Mouse (Mus musculus) hindbrain, embryonic 11.5 days (tissue): ENCODE data around the gene Coro6. TPM values are rescaled to one million over a fixed set of nuclear protein-coding genes. Genes with fewer than 3 reads are reported as not detected.

Source experiments
- ATAC-seq: fragments of 200-750 bp; cut with Nextera tagmentation; 2 replicates; pipeline ENCODE4 v1.8.0; 2017; ENCODE audit warnings: mild to moderate bottlenecking, moderate TSS enrichment, moderate library complexity; ENCODE audit not compliant: low FRiP score
- DNase-seq: peaks from one replicate; pipeline ENCODE4 v3.0.0-alpha.2; 2015; ENCODE audit warnings: low spot score
- H3K27ac ChIP-seq: fragments of 300-500 bp; sonication (generic); 2 replicates; pipeline ENCODE4 v1.5.1; 2014; ENCODE audit warnings: mild to moderate bottlenecking, low read depth, low read length
- H3K27me3 ChIP-seq: fragments of 300-500 bp; sonication (generic); 2 replicates; pipeline ENCODE4 v1.6.1; 2014; ENCODE audit warnings: mild to moderate bottlenecking, low read length, moderate library complexity, mixed read lengths; ENCODE audit not compliant: control insufficient read depth, insufficient read depth
- H3K36me3 ChIP-seq: fragments of 300-500 bp; sonication (generic); 2 replicates; pipeline ENCODE4 v1.6.1; 2014; ENCODE audit warnings: mild to moderate bottlenecking, low read length, moderate library complexity, mixed read lengths; ENCODE audit not compliant: control insufficient read depth, insufficient read depth
- H3K4me1 ChIP-seq: fragments of 300-500 bp; sonication (generic); replicated peaks from 2 replicates; pipeline ENCODE4 v1.6.1; 2014; ENCODE audit warnings: low read length, mixed read lengths; ENCODE audit not compliant: control insufficient read depth, insufficient read depth
- H3K4me2 ChIP-seq: fragments of 300-500 bp; sonication (generic); replicated peaks from 2 replicates; pipeline ENCODE4 v1.6.1; 2014; ENCODE audit warnings: mild to moderate bottlenecking, low read depth, low read length
- H3K4me3 ChIP-seq: fragments of 300-500 bp; sonication (generic); 2 replicates; pipeline ENCODE4 v1.5.1; 2014; ENCODE audit warnings: low read depth, low read length
- H3K9ac ChIP-seq: fragments of 300-500 bp; sonication (generic); 2 replicates; pipeline ENCODE4 v1.6.1; 2014; ENCODE audit warnings: low read depth, low read length
- H3K9me3 ChIP-seq: fragments of 300-500 bp; sonication (generic); 2 replicates; pipeline ENCODE4 v1.6.1; 2016; ENCODE audit warnings: low read length; ENCODE audit not compliant: control insufficient read depth
- WGBS: fragments of 180-500 bp; shearing (Covaris S2); extraction: QIAGEN DNeasy Blood & Tissue Kit; methylation state at CpG from one replicate; pipeline ENCODE4 v1.1.7; 2014; 5-methylcytosine and 5-hydroxymethylcytosine counted together
- polyA plus RNA-seq: library from polyadenylated mRNA; unstranded; fragments of >200 nt; fragmentation: Nextera tagmentation; extraction: Ambion mirVana; gene quantifications from 2 replicates; pipeline ENCODE4 v1.2.1, GENCODE M21; 2014

The Coro6 gene
- polyA plus RNA-seq, 1 experiment from 2014 or later = 0.14 TPM

DNA sequence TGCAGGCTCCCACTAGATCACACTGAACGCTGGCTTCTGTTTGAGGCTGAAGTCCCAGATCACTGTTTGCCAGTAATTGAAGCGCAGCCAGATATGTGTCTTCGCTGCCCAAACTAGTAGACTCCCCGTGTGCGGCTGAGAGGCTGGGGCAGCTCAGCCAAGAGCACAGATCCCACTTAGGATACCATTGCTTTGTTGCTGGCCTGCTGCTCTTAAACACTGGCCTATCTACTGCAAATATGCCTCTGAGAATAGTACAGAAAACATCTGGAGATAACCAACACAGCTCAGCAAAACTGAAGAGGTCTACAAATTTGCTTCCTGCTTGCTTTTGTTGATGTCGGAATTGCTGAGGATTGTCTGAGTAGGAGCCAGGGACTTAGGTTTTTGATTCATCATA is 5.3 kb upstream of the Coro6 start:
- Histone ChIP-seq H3K9me3 (no peaks in the 10 kb centered on the region), H3K27me3 (peaks cover 7% of the 10 kb centered on the region; the same call in 1 of the 2 replicates), H3K9ac (no peak overlapping the region), H3K27ac (no peak overlapping the region), H3K4me3 (no peak overlapping the region), H3K4me2 (no peak overlapping the region), H3K4me1 (no peaks in the 10 kb centered on the region), H3K36me3 (no peaks in the 10 kb centered on the region; the same call in 1 of the 2 replicates)
- DNase-seq (no peak), ATAC-seq (no peak)
- WGBS = 92% methylated on average over 6 of the region's 6 CpGs

DNA sequence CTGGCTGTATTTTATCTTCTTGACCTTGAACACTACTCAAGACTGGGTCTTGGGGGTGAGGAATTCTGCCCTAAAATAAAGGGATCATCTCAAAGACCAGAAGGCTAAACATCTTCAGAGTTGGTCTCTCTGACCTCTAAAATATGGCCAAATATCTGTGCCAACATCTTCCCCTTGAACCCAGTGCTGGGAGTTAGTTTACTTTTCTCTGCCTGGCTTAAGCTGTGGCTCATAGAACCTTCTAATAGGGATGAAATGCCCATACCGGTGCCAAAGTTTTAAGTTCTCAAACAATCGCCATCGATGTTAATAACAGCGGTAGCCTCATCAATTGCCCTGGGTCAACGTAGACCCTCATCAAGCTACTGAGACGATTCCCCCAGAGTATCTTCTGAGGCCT is 355 bp upstream of the Coro6 start:
- H3K4me2 ChIP-seq = peak overlapping the region; percentile 87
- H3K4me3 ChIP-seq = peak overlapping the region; percentile 36
- H3K36me3 ChIP-seq = no peaks in the 10 kb centered on the region
- WGBS = 4% methylated on average over 6 of the region's 6 CpGs
- no peaks in the 10 kb centered on the region for H3K9me3 ChIP-seq
- DNase-seq (no peak), ATAC-seq (no peak)
- H3K9ac ChIP-seq = no peak overlapping the region; the same call in 1 of the 2 replicates
- H3K27me3 ChIP-seq = peaks cover 25% of the 10 kb centered on the region
- H3K4me1 ChIP-seq = peaks cover 2% of the 10 kb centered on the region; the same call in 1 of the 2 replicates
- no peak overlapping the region for H3K27ac ChIP-seq

DNA sequence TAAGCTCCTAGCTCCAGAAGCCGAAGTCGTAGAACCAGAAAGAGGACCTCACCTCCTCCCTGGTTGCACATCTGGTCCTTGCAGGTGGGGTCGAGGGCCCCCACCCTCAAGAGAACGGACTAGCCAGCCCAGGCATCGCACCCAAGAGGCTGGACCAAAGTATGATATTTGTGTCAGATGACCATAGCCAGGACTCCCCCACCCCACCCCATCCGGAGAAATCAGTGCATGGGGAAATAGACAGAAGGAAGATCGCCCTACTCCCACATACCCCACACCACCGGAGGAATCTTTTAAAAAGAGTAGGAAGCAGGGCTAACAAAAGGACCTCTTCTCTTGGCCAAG is 862 bp downstream of the Coro6 start:
- H3K27ac ChIP-seq = no peak overlapping the region
- H3K36me3 ChIP-seq = no peaks in the 10 kb centered on the region
- H3K4me1 ChIP-seq = peaks cover 7% of the 10 kb centered on the region; the same call in 1 of the 2 replicates
- no peak for ATAC-seq
- H3K9me3 ChIP-seq = no peaks in the 10 kb centered on the region
- no peak for DNase-seq
- H3K27me3 ChIP-seq = peaks cover 36% of the 10 kb centered on the region
- H3K4me2 ChIP-seq = peak overlapping the region; percentile 87; the same call in 1 of the 2 replicates
- no peak overlapping the region for H3K4me3 ChIP-seq
- H3K9ac ChIP-seq = no peak overlapping the region
- WGBS = 50% methylated on average over 8 of the region's 8 CpGs

DNA sequence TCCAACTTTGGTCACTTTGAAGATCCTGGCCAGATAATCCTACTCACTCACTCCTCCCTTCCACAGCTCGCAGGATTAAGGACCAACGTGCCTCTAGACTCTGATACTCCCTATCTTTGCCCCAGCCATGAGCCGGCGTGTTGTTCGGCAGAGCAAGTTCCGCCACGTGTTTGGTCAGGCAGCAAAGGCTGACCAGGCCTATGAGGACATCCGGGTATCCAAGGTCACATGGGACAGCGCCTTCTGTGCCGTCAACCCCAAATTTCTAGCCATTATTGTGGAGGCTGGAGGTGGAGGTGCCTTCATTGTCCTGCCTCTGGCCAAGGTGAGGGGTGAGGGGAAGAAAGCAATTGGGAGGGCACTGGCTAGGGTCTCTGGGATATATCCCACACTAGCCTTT is 1.6 kb downstream of the Coro6 start:
- no peak overlapping the region for H3K9ac ChIP-seq
- H3K36me3 ChIP-seq = no peaks in the 10 kb centered on the region
- no peak overlapping the region for H3K4me3 ChIP-seq
- ATAC-seq (no peak), DNase-seq (no peak)
- no peak overlapping the region for H3K27ac ChIP-seq
- peaks cover 7% of the 10 kb centered on the region; the same call in 1 of the 2 replicates for H3K4me1 ChIP-seq
- no peak overlapping the region for H3K4me2 ChIP-seq
- WGBS = 74% methylated on average over 10 of the region's 10 CpGs
- H3K9me3 ChIP-seq = no peaks in the 10 kb centered on the region
- H3K27me3 ChIP-seq = peaks cover 37% of the 10 kb centered on the region

DNA sequence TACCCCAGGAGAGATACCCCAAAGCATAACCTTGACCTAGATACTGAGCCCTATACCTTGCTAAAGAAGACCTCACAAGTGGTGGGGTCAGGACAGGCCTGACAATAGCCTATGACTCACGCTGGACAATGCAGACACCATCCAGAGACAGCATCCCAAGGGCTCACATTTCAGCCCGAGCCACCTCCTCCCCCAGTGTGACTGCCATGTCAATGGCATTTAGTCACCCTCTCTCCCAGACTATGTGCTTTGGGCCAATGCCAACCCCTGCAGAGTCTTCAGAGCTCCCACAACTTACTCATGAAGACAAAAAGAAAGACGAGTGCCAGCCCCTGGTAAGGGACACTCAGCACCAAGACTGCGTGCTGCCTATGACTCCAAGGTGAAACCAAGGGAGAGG is 2.5 kb downstream of the Coro6 start:
- Histone ChIP-seq H3K4me3 (no peak overlapping the region), H3K9ac (no peak overlapping the region), H3K36me3 (no peaks in the 10 kb centered on the region), H3K4me2 (no peak overlapping the region), H3K4me1 (peaks cover 7% of the 10 kb centered on the region; the same call in 1 of the 2 replicates), H3K27me3 (peaks cover 37% of the 10 kb centered on the region), H3K9me3 (no peaks in the 10 kb centered on the region), H3K27ac (no peak overlapping the region)
- WGBS = 64% methylated on average over 4 of the region's 4 CpGs
- no peak for DNase-seq
- ATAC-seq = no peak

DNA sequence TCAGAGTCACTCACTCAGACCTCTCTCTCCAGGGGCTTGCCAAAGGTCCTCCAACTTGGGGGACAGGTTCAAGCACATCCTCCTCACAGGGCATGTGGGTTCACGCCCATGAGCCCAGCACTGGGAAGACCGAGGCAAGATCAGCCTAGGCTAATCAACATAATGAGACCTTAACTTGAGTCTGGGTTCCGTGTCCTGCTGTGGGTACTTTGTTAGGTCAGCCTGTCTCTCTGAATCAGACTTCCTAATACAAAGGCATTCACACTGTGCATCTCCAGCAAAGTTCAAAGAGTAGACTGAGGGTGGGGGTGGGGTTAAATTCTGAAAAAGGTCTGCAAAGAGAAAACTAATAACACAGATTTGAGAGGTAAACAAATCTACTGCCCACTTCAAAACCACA is 2.9 kb downstream of the Coro6 start:
- DNase-seq = no peak
- no peak overlapping the region for H3K27ac ChIP-seq
- no peak overlapping the region for H3K4me2 ChIP-seq
- no peaks in the 10 kb centered on the region for H3K9me3 ChIP-seq
- no peaks in the 10 kb centered on the region for H3K36me3 ChIP-seq
- ATAC-seq = no peak
- H3K27me3 ChIP-seq = peaks cover 37% of the 10 kb centered on the region
- peaks cover 7% of the 10 kb centered on the region; the same call in 1 of the 2 replicates for H3K4me1 ChIP-seq
- H3K9ac ChIP-seq = no peak overlapping the region
- H3K4me3 ChIP-seq = no peak overlapping the region
- 49% methylated on average over 3 of the region's 3 CpGs for WGBS

DNA sequence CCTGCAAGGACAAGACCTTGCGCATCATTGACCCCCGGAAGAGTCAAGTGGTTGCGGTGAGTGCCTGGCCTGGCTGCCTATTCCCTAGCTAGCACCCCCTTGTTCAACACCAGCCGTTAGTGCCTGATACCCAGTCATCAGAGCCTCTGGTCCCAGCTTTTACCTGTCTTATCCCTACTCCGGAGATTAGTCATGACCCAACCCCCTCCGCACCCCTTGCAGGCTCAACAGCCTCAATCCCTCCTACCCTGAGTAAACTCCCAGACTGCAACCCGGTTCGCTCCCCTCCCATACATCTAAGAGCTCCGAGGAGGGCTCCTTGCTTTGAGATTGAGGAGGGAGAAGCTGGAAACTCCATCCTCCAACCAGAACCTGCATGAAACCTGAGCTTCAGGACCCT is 4.3 kb downstream of the Coro6 start:
- H3K4me1 ChIP-seq = peaks cover 7% of the 10 kb centered on the region; the same call in 1 of the 2 replicates
- DNase-seq (no peak), ATAC-seq (no peak)
- H3K27me3 ChIP-seq = peaks cover 32% of the 10 kb centered on the region
- H3K9ac ChIP-seq = no peak overlapping the region
- H3K4me2 ChIP-seq = no peak overlapping the region
- peaks cover 1% of the 10 kb centered on the region; the same call in 1 of the 2 replicates for H3K36me3 ChIP-seq
- 36% methylated on average over 9 of the region's 9 CpGs for WGBS
- H3K27ac ChIP-seq = no peak overlapping the region
- no peaks in the 10 kb centered on the region for H3K9me3 ChIP-seq
- no peak overlapping the region for H3K4me3 ChIP-seq

DNA sequence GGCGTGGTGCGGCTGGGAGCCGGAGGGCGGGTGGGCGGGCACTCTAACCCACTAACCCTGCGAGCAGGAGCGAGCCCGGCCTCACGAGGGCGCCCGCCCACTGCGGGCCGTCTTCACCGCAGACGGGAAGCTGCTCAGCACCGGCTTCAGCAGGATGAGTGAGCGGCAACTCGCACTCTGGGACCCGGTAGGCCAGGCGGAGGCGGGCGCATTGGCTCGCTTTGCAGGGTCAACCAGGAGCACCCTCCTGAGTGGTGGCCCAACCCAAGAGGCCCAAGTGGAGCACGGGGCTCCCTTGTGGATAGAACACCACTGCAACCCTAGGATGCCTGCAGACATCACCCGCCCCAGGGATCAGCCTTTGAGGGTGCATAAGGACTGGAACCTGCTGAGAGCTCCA is 4.9 kb downstream of the Coro6 start:
- H3K27me3 ChIP-seq = peaks cover 29% of the 10 kb centered on the region
- no peak overlapping the region for H3K9ac ChIP-seq
- ATAC-seq (peak; percentile 22; the same call in 1 of the 2 replicates), DNase-seq (peak; percentile 57)
- H3K4me2 ChIP-seq = no peak overlapping the region
- H3K4me1 ChIP-seq = peaks cover 7% of the 10 kb centered on the region; the same call in 1 of the 2 replicates
- WGBS = 2% methylated on average over 25 of the region's 25 CpGs
- no peaks in the 10 kb centered on the region for H3K9me3 ChIP-seq
- no peak overlapping the region for H3K4me3 ChIP-seq
- H3K27ac ChIP-seq = no peak overlapping the region
- peaks cover 4% of the 10 kb centered on the region; the same call in 1 of the 2 replicates for H3K36me3 ChIP-seq

DNA sequence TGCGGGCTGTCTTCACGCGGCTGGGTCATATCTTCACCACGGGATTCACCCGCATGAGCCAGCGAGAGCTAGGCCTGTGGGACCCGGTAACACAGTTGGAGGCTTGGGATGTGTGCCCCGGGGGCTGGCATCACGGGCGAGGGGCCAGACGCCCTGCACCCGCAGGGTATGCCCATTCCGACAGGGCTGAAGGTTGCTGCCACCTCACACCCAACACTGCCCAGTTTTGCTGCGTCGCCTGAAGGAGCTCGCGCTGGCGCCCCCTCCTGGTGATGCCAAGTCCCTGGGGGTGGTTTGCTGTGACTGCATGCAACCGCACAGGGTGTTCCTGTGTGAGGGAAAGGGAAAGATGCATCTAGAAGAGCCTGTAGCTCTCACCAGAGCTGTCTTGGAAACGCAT is 5.6 kb downstream of the Coro6 start:
- Histone ChIP-seq H3K27me3 (peaks cover 25% of the 10 kb centered on the region), H3K9me3 (no peaks in the 10 kb centered on the region), H3K4me2 (no peak overlapping the region; the same call in 1 of the 2 replicates), H3K36me3 (peaks cover 4% of the 10 kb centered on the region; the same call in 1 of the 2 replicates), H3K27ac (no peak overlapping the region), H3K4me3 (no peak overlapping the region), H3K9ac (no peak overlapping the region), H3K4me1 (0 out of 2 replicates have a peak, but pooled peaks cover 6% of the 10 kb centered on the region)
- ATAC-seq (no peak), DNase-seq (peak; percentile 78)
- WGBS = 15% methylated on average over 17 of the region's 20 CpGs
